Mouse (Mus musculus): ENCODE data around the gene Ppfia4. TPM values are rescaled to one million over a fixed set of nuclear protein-coding genes. Genes with fewer than 3 reads are reported as not detected.

Gene Ppfia4
- total and polyA plus RNA-seq, 3 experiments: 0.30 to 5.4 (median 1.8) TPM

DNA sequence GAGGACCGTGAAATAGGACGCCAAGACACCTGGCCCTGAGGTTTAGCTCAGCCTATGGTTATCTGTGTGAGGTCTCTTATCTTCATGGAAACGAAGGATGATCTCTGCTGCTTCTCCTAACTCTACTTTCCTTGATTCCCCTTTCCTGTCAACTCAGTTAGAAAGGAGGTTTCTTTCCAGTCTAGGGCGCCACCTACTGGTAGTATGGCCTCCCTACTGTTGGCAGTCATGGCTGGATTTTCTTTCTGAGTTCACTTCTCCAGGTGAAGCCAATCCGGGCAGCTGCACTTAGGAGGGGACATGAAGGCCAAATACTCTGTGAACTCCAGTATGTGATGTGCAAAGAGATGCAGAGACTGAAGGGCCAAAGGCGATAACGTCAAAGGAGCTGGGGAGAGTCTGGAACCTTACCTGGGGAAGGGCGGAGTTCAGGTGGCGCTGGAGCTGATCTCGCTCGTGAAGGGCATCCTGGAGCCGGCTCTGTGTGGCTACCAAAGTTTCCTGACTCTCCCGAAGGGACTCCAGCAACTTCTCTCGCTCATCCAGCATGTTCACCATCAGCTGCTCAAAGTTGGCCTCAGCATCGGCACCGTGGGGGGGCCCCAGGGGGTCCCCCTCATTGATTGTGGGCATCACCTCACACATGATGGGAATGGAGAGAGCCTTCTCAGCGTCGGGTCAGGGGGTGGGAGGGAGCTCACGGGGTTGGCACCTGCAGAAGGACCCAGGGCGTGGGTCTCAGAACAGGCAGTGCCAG is 671 bp downstream of the Ppfia4 start:
- dilution Hi-C loops (cut with MboI; ENCODE audit: extremely low pct_ligation_motif_present, extremely low pct_unique_long_range_greater_than_20kb, low sequenced_read_pairs): no loop called here
- no peaks in the 10 kb centered on the region for H3K79me2 ChIP-seq (replicated peaks; ENCODE audit: control insufficient read depth, extremely low read depth, insufficient read depth, poor library complexity, severe bottlenecking)
- H3K27ac ChIP-seq (ENCODE audit: insufficient read depth, low read depth): no peak overlapping the region
- peak; percentile 80 for DNase-seq (ENCODE audit: extremely low read depth)
- no peaks in the 10 kb centered on the region for H3K27me3 ChIP-seq (replicated peaks)
- H3K4me2 ChIP-seq (ENCODE audit: insufficient read depth, low read depth, poor library complexity, severe bottlenecking): peak overlapping the region; percentile 60
- in situ Hi-C loops (cut with MboI; ENCODE audit: low pct_ligation_motif_present, low pct_unique_long_range_greater_than_20kb, low sequenced_read_pairs): no loop called here
- no peaks in the 10 kb centered on the region for H3K9me3 ChIP-seq (replicated peaks; ENCODE audit: low read length)
- peaks cover 23 to 53% of the 10 kb centered on the region in 2 experiments for H3K4me1 ChIP-seq (ENCODE audit: control insufficient read depth in 1 of 2, insufficient read depth in 2 of 2)
- peak overlapping the region in 1 of 3 experiments; percentile 19 for H3K4me3 ChIP-seq (replicated peaks in 1 of 3; ENCODE audit: low read depth in 2 of 3, low read length in 2 of 3, poor library complexity in 1 of 3)
- TF ChIP-seq ZC3H11A (IDR thresholded peaks at IDR 0.05; ENCODE audit: low read depth, low read length) (0 out of 2 replicates have a peak, but pooled peaks have one; percentile 18), MYC (IDR thresholded peaks at IDR 0.05; ENCODE audit: low read depth, low read length) (no peak), POLR2AphosphoS2 (IDR thresholded peaks at IDR 0.05; ENCODE audit: low read depth, low read length) (no peak), RAD21 (IDR thresholded peaks at IDR 0.05; ENCODE audit: low read depth, low read length) (peak; percentile 89), SMC3 (IDR thresholded peaks at IDR 0.05; ENCODE audit: low read depth, low read length) (peak; percentile 82), KAT2A (IDR thresholded peaks at IDR 0.05; ENCODE audit: insufficient replicate concordance, low read length) (no peak), ELF1 (IDR thresholded peaks at IDR 0.05; ENCODE audit: low read depth, low read length) (no peak), TBP (conservative IDR thresholded peaks at IDR 0.05; ENCODE audit: low read depth, low read length) (no peak), CTCF (conservative IDR thresholded peaks at IDR 0.05 in 1 of 2, IDR thresholded peaks at IDR 0.05 in 1 of 2; ENCODE audit: low read depth in 2 of 2, low read length in 2 of 2) (peak; percentile 93 to 95)
- H3K36me3 ChIP-seq (replicated peaks in 1 of 2; ENCODE audit: control insufficient read depth in 1 of 2, insufficient read depth in 1 of 2, low read length in 1 of 2): peaks cover 0 to 3% of the 10 kb centered on the region in 2 experiments
- H3K9ac ChIP-seq (ENCODE audit: insufficient read depth, low read depth): no peak overlapping the region

DNA sequence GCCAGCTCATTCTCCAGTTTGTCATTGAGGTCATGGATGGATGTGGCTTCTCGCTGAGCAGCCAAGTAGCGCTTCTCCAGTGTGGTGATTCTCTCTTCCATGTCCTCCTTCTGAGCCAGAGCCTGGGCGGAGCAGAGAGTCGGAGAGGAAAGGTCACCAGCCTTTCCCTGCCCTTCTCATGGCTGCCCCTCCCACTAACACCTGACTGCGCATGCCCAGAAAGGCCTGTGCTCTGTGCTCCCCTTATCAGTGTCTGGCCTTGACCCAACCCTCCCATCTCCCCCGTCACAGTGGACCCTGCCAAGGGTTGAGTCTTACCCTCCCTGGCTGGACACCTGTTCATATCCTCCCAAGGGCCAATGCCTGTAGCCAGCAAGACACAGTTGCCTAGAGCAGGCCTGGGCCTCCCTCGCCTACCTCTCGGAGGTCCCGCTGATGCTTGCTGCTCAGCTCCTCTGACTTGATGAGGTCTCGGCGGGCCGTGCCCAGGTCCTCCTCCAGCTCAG is 5.8 kb downstream of the Ppfia4 start:
- TF ChIP-seq TBP (conservative IDR thresholded peaks at IDR 0.05; ENCODE audit: low read depth, low read length): no peak
- no peak for TF ChIP-seq ETS1 (conservative IDR thresholded peaks at IDR 0.05; ENCODE audit: low read depth, low read length)
- TF ChIP-seq PAX5 (IDR thresholded peaks at IDR 0.05; ENCODE audit: low read length): no peak
- TF ChIP-seq BHLHE40 (IDR thresholded peaks at IDR 0.05; ENCODE audit: low read depth, low read length): no peak
- no peak for TF ChIP-seq NELFE (IDR thresholded peaks at IDR 0.05; ENCODE audit: low read depth, low read length)
- TF ChIP-seq MAFK (IDR thresholded peaks at IDR 0.05; ENCODE audit: insufficient replicate concordance, low read length): no peak
- TF ChIP-seq ZKSCAN1 (IDR thresholded peaks at IDR 0.05; ENCODE audit: borderline replicate concordance, low read depth, low read length): no peak
- TF ChIP-seq JUN (IDR thresholded peaks at IDR 0.05; ENCODE audit: insufficient read depth, low read depth, low read length): no peak
- no peak for TF ChIP-seq POLR2AphosphoS2 (IDR thresholded peaks at IDR 0.05; ENCODE audit: low read depth, low read length)
- TF ChIP-seq IRF4 (IDR thresholded peaks at IDR 0.05; ENCODE audit: low read depth, low read length): no peak
- no peak for TF ChIP-seq RAD21 (IDR thresholded peaks at IDR 0.05; ENCODE audit: low read depth, low read length)
- no peak for TF ChIP-seq CHD2 (IDR thresholded peaks at IDR 0.05; ENCODE audit: low read length)
- TF ChIP-seq SMC3 (IDR thresholded peaks at IDR 0.05; ENCODE audit: low read depth, low read length): no peak
- in situ Hi-C loops (cut with MboI; ENCODE audit: low pct_ligation_motif_present, low pct_unique_long_range_greater_than_20kb, low sequenced_read_pairs) (no loop called here), dilution Hi-C loops (cut with MboI; ENCODE audit: extremely low pct_ligation_motif_present, extremely low pct_unique_long_range_greater_than_20kb, low sequenced_read_pairs) (no loop called here)
- H3K4me3 ChIP-seq (replicated peaks in 1 of 3; ENCODE audit: low read depth in 2 of 3, low read length in 2 of 3, poor library complexity in 1 of 3): no peak overlapping the region
- H3K36me3 ChIP-seq (replicated peaks in 1 of 2; ENCODE audit: control insufficient read depth in 1 of 2, insufficient read depth in 1 of 2, low read length in 1 of 2): peaks cover 0 to 8% of the 10 kb centered on the region in 2 experiments
- H3K4me2 ChIP-seq (ENCODE audit: insufficient read depth, low read depth, poor library complexity, severe bottlenecking): no peak overlapping the region
- H3K9ac ChIP-seq (ENCODE audit: insufficient read depth, low read depth): no peak overlapping the region
- H3K9me3 ChIP-seq (replicated peaks; ENCODE audit: low read length): no peaks in the 10 kb centered on the region
- peaks cover 2 to 12% of the 10 kb centered on the region in 2 experiments; a peak in 3 of 4 replicates for H3K4me1 ChIP-seq (ENCODE audit: control insufficient read depth in 1 of 2, insufficient read depth in 2 of 2)
- H3K79me2 ChIP-seq (replicated peaks; ENCODE audit: control insufficient read depth, extremely low read depth, insufficient read depth, poor library complexity, severe bottlenecking): no peaks in the 10 kb centered on the region
- no peaks in the 10 kb centered on the region for H3K27me3 ChIP-seq (replicated peaks)
- H3K27ac ChIP-seq (ENCODE audit: insufficient read depth, low read depth): no peak overlapping the region
- no peak for DNase-seq (ENCODE audit: extremely low read depth)

Measured in CH12.LX (cell line).